Mouse (Mus musculus) lung, adult 18-20 months (tissue): ENCODE data around the gene Kyat3.

Source experiments
- DNase-seq, 2 experiments: peaks; one replicate each; pipeline ENCODE4 v3.0.0; 2022; ENCODE audit warnings: mixed read lengths in 2 of 2

Gene Kyat3

GRCm38 (mm10) chr3:142749131-142749530 is 48.3 kb downstream of the Kyat3 start:
- DNase-seq: no peak

GRCm38 (mm10) chr3:142755132-142755867 is 54.4 kb downstream of the Kyat3 start:
- no peak for DNase-seq

GRCm38 (mm10) chr3:142757841-142758240 is 57.0 kb downstream of the Kyat3 start:
- DNase-seq: peak; percentile 17 to 37

GRCm38 (mm10) chr3:142758593-142758992 is 57.7 kb downstream of the Kyat3 start:
- no peak for DNase-seq

- DNase-seq: no peak
Observed at GRCm38 (mm10) chr3:142760356-142760755, 59.5 kb downstream of the Kyat3 start.

GRCm38 (mm10) chr3:142764995-142765777 is 64.3 kb downstream of the Kyat3 start, which contains the start of gene Gtf2b:
Gene Gtf2b (plus strand): TSS chr3:142765045.
- DNase-seq: peak; percentile 93 to 95

GRCm38 (mm10) chr3:142765778-142766165 is 64.9 kb downstream of the Kyat3 start:
- DNase-seq: no peak

GRCm38 (mm10) chr3:142768498-142768897 is 67.6 kb downstream of the Kyat3 start:
- no peak for DNase-seq

GRCm38 (mm10) chr3:142770518-142770917 is 69.7 kb downstream of the Kyat3 start:
- DNase-seq: no peak

GRCm38 (mm10) chr3:142773538-142774191 is 72.8 kb downstream of the Kyat3 start:
- no peak for DNase-seq

- no peak for DNase-seq
Observed at GRCm38 (mm10) chr3:142777227-142777626, 76.4 kb downstream of the Kyat3 start.

GRCm38 (mm10) chr3:142786423-142787072 is 85.7 kb downstream of the Kyat3 start:
- DNase-seq: no peak

GRCm38 (mm10) chr3:142795587-142795986 is 94.7 kb downstream of the Kyat3 start:
- DNase-seq: no peak
